Mouse (Mus musculus) hindbrain, embryonic 12.5 days (tissue): Measurements from ENCODE around the gene Scmh1. TPM values are rescaled to one million over a fixed set of nuclear protein-coding genes. Genes with fewer than 3 reads are reported as not detected.

Experiments
- ATAC-seq: fragments of 200-750 bp; cut with Nextera tagmentation; 2 replicates; pipeline ENCODE4 v1.8.0; 2017; ENCODE audit warnings: moderate TSS enrichment; ENCODE audit not compliant: low FRiP score
- H3K27ac ChIP-seq: fragments of 300-500 bp; sonication (generic); 2 replicates; pipeline ENCODE4 v1.5.1; 2016; ENCODE audit warnings: mild to moderate bottlenecking
- H3K27me3 ChIP-seq: fragments of 300-500 bp; sonication (generic); 2 replicates; pipeline ENCODE4 v1.6.1; 2016; ENCODE audit warnings: mild to moderate bottlenecking
- H3K36me3 ChIP-seq: fragments of 300-500 bp; sonication (generic); 2 replicates; pipeline ENCODE4 v1.6.1; 2016; ENCODE audit warnings: mild to moderate bottlenecking
- H3K4me1 ChIP-seq: fragments of 300-500 bp; sonication (generic); 2 replicates; pipeline ENCODE4 v1.6.1; 2016
- H3K4me2 ChIP-seq: fragments of 300-500 bp; sonication (generic); replicated peaks from 2 replicates; pipeline ENCODE4 v1.6.1; 2016; ENCODE audit warnings: mild to moderate bottlenecking
- H3K4me3 ChIP-seq: fragments of 300-500 bp; sonication (generic); 2 replicates; pipeline ENCODE4 v1.5.1; 2016; ENCODE audit warnings: mild to moderate bottlenecking
- H3K9ac ChIP-seq: fragments of 300-500 bp; sonication (generic); 2 replicates; pipeline ENCODE4 v1.6.1; 2016; ENCODE audit warnings: mild to moderate bottlenecking, moderate library complexity
- H3K9me3 ChIP-seq: fragments of 300-500 bp; sonication (generic); replicated peaks from 2 replicates; pipeline ENCODE4 v1.6.1; 2016; ENCODE audit warnings: mild to moderate bottlenecking
- WGBS: fragments of 180-500 bp; shearing (Covaris S2); methylation state at CpG from one replicate; pipeline ENCODE4 v1.1.7; 2016; 5-methylcytosine and 5-hydroxymethylcytosine counted together
- polyA plus RNA-seq: library from polyadenylated mRNA; unstranded; fragments of >200 nt; fragmentation: Nextera tagmentation; extraction: Ambion mirVana; gene quantifications from 2 replicates; pipeline ENCODE4 v1.2.1, GENCODE M21; 2016

Gene Scmh1
- polyA plus RNA-seq, 1 experiment from 2014 or later, result 79.0 TPM

- ATAC-seq, result peak; percentile 98
- H3K36me3 ChIP-seq, result peaks cover 6% of the 10 kb centered on the region
- H3K27me3 ChIP-seq, result no peaks in the 10 kb centered on the region
- H3K9ac ChIP-seq, result peak within 1 kb of the TSS; percentile 79
- H3K4me1 ChIP-seq, result peaks cover 19% of the 10 kb centered on the region
- H3K4me3 ChIP-seq, result peak within 1 kb of the TSS; percentile 63
- peak within 1 kb of the TSS; percentile 90 for H3K27ac ChIP-seq
- WGBS, result under 1% methylated on average over 92 of the region's 97 CpGs
- H3K4me2 ChIP-seq, result peak within 1 kb of the TSS; percentile 79
- no peaks in the 10 kb centered on the region for H3K9me3 ChIP-seq
These were observed 164.7 kb downstream of the Scmh1 start, which contains the start of gene Ctps for GRCm38 (mm10) chr4:120569486-120570437. Gene Ctps (minus strand): TSS chr4:120570276.

- peak overlapping the region; percentile 79 for H3K4me2 ChIP-seq
- peak overlapping the region; percentile 90 for H3K27ac ChIP-seq
- H3K9ac ChIP-seq, result peak overlapping the region; percentile 79
- H3K9me3 ChIP-seq, result no peaks in the 10 kb centered on the region
- peaks cover 19% of the 10 kb centered on the region for H3K4me1 ChIP-seq
- ATAC-seq, result peak; percentile 75
- 2% methylated on average over 27 of the region's 27 CpGs for WGBS
- H3K4me3 ChIP-seq, result peak overlapping the region; percentile 63
- H3K27me3 ChIP-seq, result no peaks in the 10 kb centered on the region
- no peaks in the 10 kb centered on the region for H3K36me3 ChIP-seq
These were observed 165.5 kb downstream of the Scmh1 start for GRCm38 (mm10) chr4:120570438-120571069.

- 72% methylated on average over 3 of the region's 3 CpGs for WGBS
- Histone ChIP-seq H3K9ac (peak overlapping the region; percentile 79; the same call in 1 of the 2 replicates), H3K36me3 (no peaks in the 10 kb centered on the region), H3K4me2 (peak overlapping the region; percentile 79), H3K9me3 (no peaks in the 10 kb centered on the region), H3K4me3 (peak overlapping the region; percentile 63; the same call in 1 of the 2 replicates), H3K4me1 (peaks cover 19% of the 10 kb centered on the region), H3K27me3 (no peaks in the 10 kb centered on the region), H3K27ac (no peak overlapping the region)
- no peak for ATAC-seq
These were observed 166.0 kb downstream of the Scmh1 start for GRCm38 (mm10) chr4:120571070-120571464.

GRCm38 (mm10) chr4:120571691-120572090, 166.6 kb downstream of the Scmh1 start:
- 78% methylated on average over 3 of the region's 3 CpGs for WGBS
- H3K4me2 ChIP-seq, result no peak overlapping the region
- ATAC-seq, result no peak

More at GRCm38 (mm10) chr4:120571691-120572090, 166.6 kb downstream of the Scmh1 start:
- Histone ChIP-seq H3K27ac (no peak overlapping the region), H3K27me3 (no peaks in the 10 kb centered on the region), H3K9me3 (no peaks in the 10 kb centered on the region), H3K4me3 (no peak overlapping the region), H3K36me3 (no peaks in the 10 kb centered on the region), H3K4me1 (peaks cover 19% of the 10 kb centered on the region), H3K9ac (no peak overlapping the region)

Other genes with a start within 250 kb of the Scmh1 start
- gene Edn2, start 244.1 kb upstream of the Scmh1 start, polyA plus RNA-seq, result not detected in 2 replicates
- 0.48 and 0.90 TPM in 2 replicates for gene Foxo6, start 117.9 kb upstream of the Scmh1 start, polyA plus RNA-seq
- gene Slfnl1, start 127.0 kb downstream of the Scmh1 start, polyA plus RNA-seq, result not detected in 2 replicates
- 91.0 and 93.0 TPM in 2 replicates for gene Ctps, start 165.0 kb downstream of the Scmh1 start, polyA plus RNA-seq
- not detected in 2 replicates for gene Gm8439, start 183.5 kb downstream of the Scmh1 start, polyA plus RNA-seq